Mouse (Mus musculus) neural tube, embryonic 11.5 days (tissue): ENCODE results near the gene Ryr2. TPM values are rescaled to one million over a fixed set of nuclear protein-coding genes. Genes with fewer than 3 reads are reported as not detected.

ENCODE experiments used
- ATAC-seq: fragments of 200-750 bp; cut with Nextera tagmentation; 2 replicates; pipeline ENCODE4 v1.8.0; 2017; ENCODE audit warnings: moderate number of reproducible peaks, mild to moderate bottlenecking, moderate TSS enrichment, moderate library complexity; ENCODE audit not compliant: insufficient read depth, low FRiP score, low TSS enrichment
- DNase-seq: peaks from one replicate; pipeline ENCODE4 v3.0.0-alpha.2; 2015; ENCODE audit warnings: low spot score
- H3K27ac ChIP-seq: fragments of 300-500 bp; sonication (generic); 2 replicates; pipeline ENCODE4 v1.5.1; 2014; ENCODE audit warnings: low read depth, mild to moderate bottlenecking, low read length
- H3K27me3 ChIP-seq: fragments of 300-500 bp; sonication (generic); 2 replicates; pipeline ENCODE4 v1.6.1; 2014; ENCODE audit warnings: mild to moderate bottlenecking, low read length, mixed read lengths; ENCODE audit not compliant: control insufficient read depth, insufficient read depth
- H3K36me3 ChIP-seq: fragments of 300-500 bp; sonication (generic); 2 replicates; pipeline ENCODE4 v1.6.1; 2014; ENCODE audit warnings: mild to moderate bottlenecking, low read length, moderate library complexity, mixed read lengths; ENCODE audit not compliant: control insufficient read depth, insufficient read depth
- H3K4me1 ChIP-seq: fragments of 300-500 bp; sonication (generic); 2 replicates; pipeline ENCODE4 v1.6.1; 2014; ENCODE audit warnings: low read length, mixed read lengths; ENCODE audit not compliant: control insufficient read depth, insufficient read depth
- H3K4me2 ChIP-seq: fragments of 300-500 bp; sonication (generic); 2 replicates; pipeline ENCODE4 v1.6.1; 2014; ENCODE audit warnings: low read depth, mild to moderate bottlenecking, moderate library complexity
- H3K4me3 ChIP-seq: fragments of 300-500 bp; sonication (generic); 2 replicates; pipeline ENCODE4 v1.5.1; 2014; ENCODE audit warnings: low read depth, low read length
- H3K9ac ChIP-seq: fragments of 300-500 bp; sonication (generic); 2 replicates; pipeline ENCODE4 v1.6.1; 2014; ENCODE audit warnings: mild to moderate bottlenecking, low read length
- H3K9me3 ChIP-seq: fragments of 300-500 bp; sonication (generic); 2 replicates; pipeline ENCODE4 v1.6.1; 2016; ENCODE audit warnings: low read length; ENCODE audit not compliant: control insufficient read depth
- WGBS: fragments of 180-500 bp; shearing (Covaris S2); extraction: QIAGEN DNeasy Blood & Tissue Kit; methylation state at CpG from one replicate; pipeline ENCODE4 v1.1.7; 2014; 5-methylcytosine and 5-hydroxymethylcytosine counted together
- polyA plus RNA-seq: library from polyadenylated mRNA; unstranded; fragments of >200 nt; fragmentation: Nextera tagmentation; extraction: Ambion mirVana; gene quantifications from 2 replicates; pipeline ENCODE4 v1.2.1, GENCODE M21; 2014

Gene Ryr2
- polyA plus RNA-seq, 1 experiment from 2014 or later = 0.34 TPM

DNA sequence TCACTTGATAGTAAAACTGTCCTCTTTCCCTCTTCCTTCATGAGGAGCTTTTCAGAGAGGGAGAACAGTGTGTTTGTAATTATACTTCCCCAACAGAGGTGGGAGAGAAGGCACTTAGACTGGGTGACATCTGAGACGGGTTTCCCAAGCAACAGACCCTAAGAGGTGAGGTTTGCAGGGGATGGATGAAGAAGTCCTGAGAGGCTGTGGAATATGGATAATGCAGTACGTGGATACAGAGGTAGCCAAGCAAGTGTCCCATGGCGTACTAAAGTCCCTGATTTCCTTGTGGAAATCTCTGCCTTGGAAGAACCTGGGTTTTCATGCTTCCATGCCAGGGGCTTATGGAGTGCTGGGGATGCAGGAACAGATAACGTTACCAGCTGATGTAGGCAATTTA is 69.5 kb downstream of the Ryr2 start:
- H3K27ac ChIP-seq = no peak overlapping the region
- 78% methylated on average over 4 of the region's 4 CpGs for WGBS
- no peak overlapping the region for H3K4me3 ChIP-seq
- no peaks in the 10 kb centered on the region for H3K9me3 ChIP-seq
- H3K4me1 ChIP-seq = no peaks in the 10 kb centered on the region
- H3K27me3 ChIP-seq = no peaks in the 10 kb centered on the region
- no peak overlapping the region for H3K4me2 ChIP-seq
- no peaks in the 10 kb centered on the region for H3K36me3 ChIP-seq
- no peak for ATAC-seq
- no peak overlapping the region for H3K9ac ChIP-seq
- no peak for DNase-seq

DNA sequence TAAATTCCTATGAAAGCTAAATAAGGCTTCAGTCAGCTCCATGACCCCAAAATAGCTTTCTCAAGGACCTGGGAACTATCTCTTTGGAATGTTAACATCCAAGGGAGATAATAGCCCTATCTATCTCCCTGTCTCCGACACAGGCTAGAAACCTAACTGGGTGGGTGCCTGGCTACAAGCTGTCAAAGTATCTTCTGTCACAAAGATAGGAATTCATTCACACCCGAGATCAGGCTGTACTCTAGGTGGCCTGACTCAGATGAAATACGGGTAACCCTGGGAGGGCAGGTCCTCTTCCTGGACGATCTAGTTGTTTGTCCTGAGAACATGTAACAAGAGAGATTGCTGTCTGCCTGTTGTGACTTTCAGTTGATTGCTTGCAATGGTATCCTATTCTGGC is 69.9 kb downstream of the Ryr2 start:
- no peak overlapping the region for H3K4me3 ChIP-seq
- no peaks in the 10 kb centered on the region for H3K4me1 ChIP-seq
- H3K27ac ChIP-seq = no peak overlapping the region
- no peak overlapping the region for H3K9ac ChIP-seq
- DNase-seq = no peak
- WGBS = 56% methylated on average over 4 of the region's 4 CpGs
- no peak overlapping the region for H3K4me2 ChIP-seq
- no peaks in the 10 kb centered on the region for H3K27me3 ChIP-seq
- no peaks in the 10 kb centered on the region for H3K9me3 ChIP-seq
- no peaks in the 10 kb centered on the region for H3K36me3 ChIP-seq
- ATAC-seq = no peak

GRCm38 (mm10) chr13:12033914-12034313 is 72.8 kb downstream of the Ryr2 start:
- ATAC-seq (no peak), DNase-seq (no peak)
- Histone ChIP-seq H3K9me3 (no peaks in the 10 kb centered on the region), H3K4me1 (no peaks in the 10 kb centered on the region), H3K36me3 (no peaks in the 10 kb centered on the region), H3K27me3 (no peaks in the 10 kb centered on the region), H3K27ac (no peak overlapping the region), H3K9ac (no peak overlapping the region), H3K4me2 (no peak overlapping the region), H3K4me3 (no peak overlapping the region)
- WGBS = 80% methylated on average over 6 of the region's 6 CpGs

GRCm38 (mm10) chr13:12033272-12033671 is 73.5 kb downstream of the Ryr2 start:
- Histone ChIP-seq H3K9ac (no peak overlapping the region), H3K27ac (no peak overlapping the region), H3K4me1 (no peaks in the 10 kb centered on the region), H3K9me3 (no peaks in the 10 kb centered on the region), H3K27me3 (no peaks in the 10 kb centered on the region), H3K4me3 (no peak overlapping the region), H3K36me3 (no peaks in the 10 kb centered on the region), H3K4me2 (no peak overlapping the region)
- ATAC-seq = no peak
- no peak for DNase-seq
- 81% methylated on average over 5 of the region's 5 CpGs for WGBS

GRCm38 (mm10) chr13:12029841-12030240 is 76.9 kb downstream of the Ryr2 start:
- Histone ChIP-seq H3K4me1 (no peaks in the 10 kb centered on the region), H3K4me3 (no peak overlapping the region), H3K9ac (no peak overlapping the region), H3K27ac (no peak overlapping the region), H3K27me3 (no peaks in the 10 kb centered on the region), H3K9me3 (no peaks in the 10 kb centered on the region), H3K4me2 (no peak overlapping the region), H3K36me3 (no peaks in the 10 kb centered on the region)
- ATAC-seq = no peak
- no peak for DNase-seq
- 92% methylated on average over 7 of the region's 7 CpGs for WGBS

- 89% methylated on average over 4 of the region's 4 CpGs for WGBS
- Histone ChIP-seq H3K27ac (no peak overlapping the region), H3K4me3 (no peak overlapping the region), H3K4me2 (no peak overlapping the region), H3K27me3 (no peaks in the 10 kb centered on the region), H3K9ac (no peak overlapping the region), H3K36me3 (no peaks in the 10 kb centered on the region), H3K4me1 (no peaks in the 10 kb centered on the region), H3K9me3 (no peaks in the 10 kb centered on the region)
- DNase-seq (no peak), ATAC-seq (no peak)
Measured at GRCm38 (mm10) chr13:12029326-12029725, 77.4 kb downstream of the Ryr2 start.

DNA sequence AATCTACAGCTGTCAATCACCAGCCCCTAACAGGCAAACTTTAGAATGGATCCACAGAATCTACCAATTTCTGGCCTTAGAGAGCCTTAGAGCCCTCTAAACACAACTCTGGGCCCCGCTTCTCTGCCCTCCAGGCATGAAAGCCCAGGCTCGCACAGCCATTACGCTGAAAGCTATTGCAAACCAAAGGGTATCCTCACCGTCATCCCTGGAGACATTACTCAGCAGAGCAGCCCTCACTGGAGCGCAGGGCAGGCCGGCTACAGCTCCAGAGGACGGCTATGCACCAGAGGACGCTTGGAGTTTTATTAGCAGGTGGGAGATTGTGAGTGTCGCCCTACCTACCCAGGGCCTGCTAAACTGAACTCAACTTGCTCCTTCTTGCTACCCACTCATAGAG is 88.7 kb downstream of the Ryr2 start:
- ATAC-seq = no peak
- 85% methylated on average over 9 of the region's 9 CpGs for WGBS

DNA sequence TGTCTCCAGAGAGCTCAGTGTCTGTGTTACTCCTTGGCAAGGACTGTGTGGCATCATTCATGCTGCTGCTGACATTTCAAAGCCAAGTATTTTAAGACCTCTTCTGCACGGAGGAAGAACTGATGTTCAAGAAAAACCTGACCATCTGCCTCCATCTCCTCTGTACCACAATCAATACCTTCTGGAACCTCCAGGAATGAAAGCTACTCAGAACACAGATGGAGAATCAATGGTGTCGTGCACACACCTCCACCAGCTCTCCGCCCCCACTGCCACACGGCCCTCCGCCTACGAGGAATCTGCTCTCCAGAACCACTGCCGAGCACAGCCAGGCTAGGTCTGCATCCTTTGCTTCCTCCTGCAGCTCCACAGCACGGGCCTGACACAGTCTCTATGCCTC is 92.8 kb downstream of the Ryr2 start:
- Histone ChIP-seq H3K4me3 (no peak overlapping the region), H3K27ac (no peak overlapping the region), H3K36me3 (no peaks in the 10 kb centered on the region), H3K4me2 (no peak overlapping the region), H3K27me3 (no peaks in the 10 kb centered on the region), H3K4me1 (no peaks in the 10 kb centered on the region), H3K9ac (no peak overlapping the region), H3K9me3 (0 out of 2 replicates have a peak, but pooled peaks cover 3% of the 10 kb centered on the region)
- WGBS = 84% methylated on average over 8 of the region's 8 CpGs
- ATAC-seq (no peak), DNase-seq (no peak)

More for the DNA sequence above, 88.7 kb downstream of the Ryr2 start:
- no peak overlapping the region for H3K27ac ChIP-seq
- H3K9ac ChIP-seq = no peak overlapping the region
- no peak overlapping the region for H3K4me3 ChIP-seq
- no peaks in the 10 kb centered on the region for H3K4me1 ChIP-seq
- no peaks in the 10 kb centered on the region for H3K27me3 ChIP-seq
- no peaks in the 10 kb centered on the region for H3K9me3 ChIP-seq
- no peaks in the 10 kb centered on the region for H3K36me3 ChIP-seq
- DNase-seq = no peak
- H3K4me2 ChIP-seq = no peak overlapping the region

DNA sequence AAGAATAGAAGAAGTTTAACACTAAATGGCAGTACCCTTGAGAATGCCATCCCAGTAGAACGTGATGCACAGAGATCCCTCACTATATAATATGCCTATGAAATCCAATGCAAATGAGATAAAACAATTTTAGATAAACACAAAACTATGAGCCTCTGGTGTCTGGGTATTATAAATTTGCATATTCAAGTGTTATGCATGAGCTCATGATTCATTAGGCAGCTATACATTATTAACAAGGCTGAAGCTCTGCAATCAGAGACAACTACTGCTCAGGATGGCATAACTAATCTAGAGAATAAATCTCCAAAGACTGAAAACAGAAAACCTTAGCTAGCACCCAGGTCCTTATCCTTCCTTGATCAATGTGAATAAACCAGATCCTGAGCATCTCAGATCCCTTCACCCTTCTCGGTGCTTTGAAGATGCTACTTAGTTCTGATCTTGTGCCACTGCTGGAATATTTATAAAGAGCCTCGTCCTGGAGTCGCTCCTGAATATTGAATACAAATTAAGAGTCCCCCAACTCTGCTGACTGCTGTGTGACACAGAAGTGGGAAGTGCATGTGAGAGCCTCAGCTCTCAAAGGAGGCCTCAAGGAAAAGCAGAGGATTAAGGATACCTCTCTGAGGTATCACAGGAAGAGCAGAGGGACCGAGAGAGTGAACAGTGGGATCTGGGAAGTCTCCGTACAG is 97.6 kb downstream of the Ryr2 start:
- H3K27me3 ChIP-seq = no peaks in the 10 kb centered on the region
- WGBS = 77% methylated on average over 6 of the region's 6 CpGs
- H3K9me3 ChIP-seq = 0 out of 2 replicates have a peak, but pooled peaks cover 3% of the 10 kb centered on the region
- no peaks in the 10 kb centered on the region for H3K36me3 ChIP-seq
- no peak overlapping the region for H3K4me2 ChIP-seq
- ATAC-seq (no peak), DNase-seq (no peak)
- H3K4me3 ChIP-seq = no peak overlapping the region
- H3K4me1 ChIP-seq = no peaks in the 10 kb centered on the region
- no peak overlapping the region for H3K9ac ChIP-seq
- no peak overlapping the region for H3K27ac ChIP-seq
